Mouse (Mus musculus) cerebellum, postnatal 14 days (tissue): ENCODE data around the gene H2afv.
A peak's percentile ranks its signal among the peaks of the same experiment; 100 is the strongest.
"Not testable (repeated sequence)": the region's sequence is repeated elsewhere in the genome, so short reads cannot be mapped to it uniquely, and the experiment has no call there.

Experiments used
- DNase-seq, 2 experiments: peaks; one replicate each; pipeline ENCODE4 v3.0.0; 2021; ENCODE audit warnings: mixed read lengths in 2 of 2

H2afv gene

GRCm38 (mm10) chr11:6468541-6468940 is 24.3 kb upstream of the H2afv start:
- peak in 1 of 2 experiments; percentile 32 for DNase-seq

GRCm38 (mm10) chr11:6465122-6465521 is 20.9 kb upstream of the H2afv start:
- DNase-seq = peak; percentile 85

- DNase-seq = no peak
These were observed 19.1 kb upstream of the H2afv start for GRCm38 (mm10) chr11:6463159-6463837.

GRCm38 (mm10) chr11:6456083-6456482 is 11.8 kb upstream of the H2afv start:
- DNase-seq = no peak

- DNase-seq = not testable (repeated sequence)
These were observed 3.9 kb upstream of the H2afv start for GRCm38 (mm10) chr11:6448155-6448554.

GRCm38 (mm10) chr11:6447493-6447892 is 3.2 kb upstream of the H2afv start:
- no peak for DNase-seq

GRCm38 (mm10) chr11:6445951-6446350 is 1.7 kb upstream of the H2afv start:
- DNase-seq = no peak

- no peak for DNase-seq
These were observed 1.2 kb upstream of the H2afv start for GRCm38 (mm10) chr11:6445441-6445840.

- DNase-seq = no peak
These were observed 541 bp downstream of the H2afv start for GRCm38 (mm10) chr11:6443727-6444076.

GRCm38 (mm10) chr11:6443102-6443501 is 1.1 kb downstream of the H2afv start:
- no peak for DNase-seq

- DNase-seq = no peak
These were observed 1.7 kb downstream of the H2afv start for GRCm38 (mm10) chr11:6442566-6442965.

- no peak for DNase-seq
These were observed 4.1 kb downstream of the H2afv start for GRCm38 (mm10) chr11:6440171-6440570.

- DNase-seq = no peak
These were observed 6.6 kb downstream of the H2afv start for GRCm38 (mm10) chr11:6437667-6438066.

GRCm38 (mm10) chr11:6436442-6436841 is 7.8 kb downstream of the H2afv start:
- DNase-seq = peak; percentile 71 to 83

GRCm38 (mm10) chr11:6430186-6430585 is 14.1 kb downstream of the H2afv start:
- DNase-seq = no peak

- no peak for DNase-seq
These were observed 23.4 kb downstream of the H2afv start for GRCm38 (mm10) chr11:6420722-6421350.

GRCm38 (mm10) chr11:6420283-6420703 is 23.9 kb downstream of the H2afv start:
- DNase-seq = no peak

GRCm38 (mm10) chr11:6419156-6419555 is 25.1 kb downstream of the H2afv start:
- DNase-seq = not testable (repeated sequence)

GRCm38 (mm10) chr11:6418751-6419150 is 25.5 kb downstream of the H2afv start:
- DNase-seq = no peak

GRCm38 (mm10) chr11:6417490-6417889 is 26.8 kb downstream of the H2afv start:
- no peak for DNase-seq

GRCm38 (mm10) chr11:6417069-6417468 is 27.2 kb downstream of the H2afv start:
- DNase-seq = no peak

- DNase-seq = peak; percentile 90 to 94
These were observed 27.7 kb downstream of the H2afv start for GRCm38 (mm10) chr11:6416405-6417034.

- DNase-seq = peak; percentile 100
These were observed 28.5 kb downstream of the H2afv start for GRCm38 (mm10) chr11:6415551-6416404.
